Mouse (Mus musculus) stomach, postnatal 0 days (tissue): ENCODE data around the gene 4930503B20Rik. TPM values are rescaled to one million over a fixed set of nuclear protein-coding genes. Genes with fewer than 3 reads are reported as not detected.

Experiments used
- ATAC-seq: fragments of 200-750 bp; cut with Nextera tagmentation; 2 replicates; pipeline ENCODE4 v1.8.0; 2017; ENCODE audit not compliant: low FRiP score, low TSS enrichment
- DNase-seq: peaks from one replicate; pipeline ENCODE4 v3.0.0-alpha.2; 2016; ENCODE audit warnings: low spot score
- H3K27ac ChIP-seq: fragments of 300-500 bp; sonication (generic); replicated peaks from 2 replicates; pipeline ENCODE4 v1.5.1; 2014; ENCODE audit warnings: mild to moderate bottlenecking, control low read depth
- H3K27me3 ChIP-seq: fragments of 300-500 bp; sonication (generic); 2 replicates; pipeline ENCODE4 v1.6.1; 2014; ENCODE audit warnings: low read length; ENCODE audit not compliant: control insufficient read depth, insufficient read depth
- H3K36me3 ChIP-seq: fragments of 300-500 bp; sonication (generic); 2 replicates; pipeline ENCODE4 v1.6.1; 2014; ENCODE audit warnings: low read length, mixed read lengths; ENCODE audit not compliant: control insufficient read depth, insufficient read depth
- H3K4me1 ChIP-seq: fragments of 300-500 bp; sonication (generic); replicated peaks from 2 replicates; pipeline ENCODE4 v1.6.1; 2014; ENCODE audit warnings: antibody characterized with exemption; ENCODE audit not compliant: control insufficient read depth, insufficient read depth
- H3K4me2 ChIP-seq: fragments of 300-500 bp; sonication (generic); replicated peaks from 2 replicates; pipeline ENCODE4 v1.6.1; 2014; ENCODE audit warnings: low read depth, mild to moderate bottlenecking, control low read depth, moderate library complexity
- H3K4me3 ChIP-seq: fragments of 300-500 bp; sonication (generic); 2 replicates; pipeline ENCODE4 v1.5.1; 2014; ENCODE audit warnings: low read depth, low read length, control low read depth
- H3K9ac ChIP-seq: fragments of 300-500 bp; sonication (generic); 2 replicates; pipeline ENCODE4 v1.6.1; 2014; ENCODE audit warnings: mild to moderate bottlenecking, low read length, control low read depth, mixed read lengths
- H3K9me3 ChIP-seq: fragments of 300-500 bp; sonication (generic); 2 replicates; pipeline ENCODE4 v1.6.1; 2016; ENCODE audit warnings: low read length; ENCODE audit not compliant: control insufficient read depth
- CTCF ChIP-seq: IDR thresholded peaks from 2 replicates; pipeline ENCODE4 v1.5.1; 2016; ENCODE audit warnings: antibody characterized with exemption, low read depth, mild to moderate bottlenecking, moderate library complexity
- EP300 ChIP-seq: optimal IDR thresholded peaks from 2 replicates; pipeline ENCODE3; 2016; ENCODE audit warnings: antibody characterized with exemption
- WGBS: fragments of 180-500 bp; shearing (Covaris S2); extraction: QIAGEN DNeasy Blood & Tissue Kit; methylation state at CpG from one replicate; pipeline ENCODE4 v1.1.7; 2014; 5-methylcytosine and 5-hydroxymethylcytosine counted together
- polyA plus RNA-seq: library from polyadenylated mRNA; unstranded; fragments of >200 nt; fragmentation: Nextera tagmentation; extraction: Ambion mirVana; gene quantifications from 2 replicates; pipeline ENCODE4 v1.2.1, GENCODE M21; 2015

4930503B20Rik gene
- polyA plus RNA-seq, 1 experiment from 2014 or later, result not detected

DNA sequence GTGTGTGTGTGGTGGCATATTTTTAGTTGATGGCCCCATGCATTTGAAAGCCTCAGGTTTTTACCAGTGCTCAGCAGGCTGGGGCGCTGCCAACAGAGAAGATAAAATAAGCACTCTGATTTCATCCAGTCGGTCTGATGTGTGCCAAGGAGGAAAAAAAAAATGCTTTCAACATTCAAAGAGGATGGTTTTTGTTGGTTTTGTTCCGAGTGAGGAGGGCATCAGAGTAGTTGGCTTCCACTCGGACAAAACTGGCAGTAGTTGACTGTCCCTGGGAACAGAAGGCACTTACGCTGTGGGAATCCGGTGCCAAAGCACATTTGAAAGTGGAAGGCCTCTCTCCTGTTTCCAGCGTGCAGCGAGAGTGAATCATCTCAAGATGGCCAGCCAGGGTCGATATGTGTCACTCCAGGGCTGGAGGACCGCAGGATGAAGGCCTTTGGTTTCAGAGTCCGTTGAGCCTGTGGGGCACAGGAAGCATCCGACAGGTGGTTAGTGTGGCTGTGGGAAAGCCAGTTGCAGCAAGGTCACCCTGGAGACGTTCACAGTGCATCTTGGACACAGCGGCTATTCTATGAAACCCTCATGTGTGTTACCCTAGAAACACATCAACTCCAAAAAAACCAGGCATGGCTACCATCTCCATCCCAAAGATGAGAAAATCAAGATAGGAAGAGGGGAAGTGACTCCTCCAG is 30.4 kb downstream of the 4930503B20Rik start:
- no peak overlapping the region for H3K9ac ChIP-seq
- no peaks in the 10 kb centered on the region for H3K4me1 ChIP-seq
- no peak for ATAC-seq
- no peaks in the 10 kb centered on the region for H3K9me3 ChIP-seq
- no peak overlapping the region for H3K4me3 ChIP-seq
- no peak for DNase-seq
- no peaks in the 10 kb centered on the region for H3K36me3 ChIP-seq
- H3K27ac ChIP-seq, result no peak overlapping the region
- TF ChIP-seq CTCF (no peak), EP300 (no peak)
- no peaks in the 10 kb centered on the region for H3K27me3 ChIP-seq
- H3K4me2 ChIP-seq, result no peak overlapping the region
- 74% methylated on average over 14 of the region's 14 CpGs for WGBS

DNA sequence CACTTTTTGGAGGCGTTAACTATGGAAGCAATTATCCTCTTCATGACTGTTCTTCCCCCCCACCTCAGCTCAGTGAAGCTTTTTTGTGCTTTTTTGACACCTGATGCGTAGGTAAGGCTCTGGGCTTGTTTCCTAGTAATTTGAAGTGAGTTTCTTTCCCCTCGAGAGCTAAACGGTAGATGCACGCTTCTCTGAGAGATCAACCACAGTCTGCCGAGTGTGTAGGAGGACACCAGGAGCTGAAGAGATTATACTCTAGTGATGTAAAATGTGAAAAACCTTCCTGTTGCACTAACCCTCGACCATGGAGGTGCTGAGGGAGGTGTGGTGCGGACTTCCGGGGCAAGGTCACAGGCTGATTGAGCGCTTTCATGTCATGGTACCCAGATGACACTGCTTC is 31.0 kb downstream of the 4930503B20Rik start:
- H3K4me3 ChIP-seq, result no peak overlapping the region
- H3K27me3 ChIP-seq, result no peaks in the 10 kb centered on the region
- ATAC-seq (no peak), DNase-seq (no peak)
- TF ChIP-seq CTCF, result no peak
- TF ChIP-seq EP300, result no peak
- no peak overlapping the region for H3K27ac ChIP-seq
- WGBS, result 84% methylated on average over 10 of the region's 10 CpGs
- no peaks in the 10 kb centered on the region for H3K9me3 ChIP-seq
- H3K9ac ChIP-seq, result no peak overlapping the region
- H3K4me2 ChIP-seq, result no peak overlapping the region
- H3K4me1 ChIP-seq, result no peaks in the 10 kb centered on the region
- H3K36me3 ChIP-seq, result no peaks in the 10 kb centered on the region

DNA sequence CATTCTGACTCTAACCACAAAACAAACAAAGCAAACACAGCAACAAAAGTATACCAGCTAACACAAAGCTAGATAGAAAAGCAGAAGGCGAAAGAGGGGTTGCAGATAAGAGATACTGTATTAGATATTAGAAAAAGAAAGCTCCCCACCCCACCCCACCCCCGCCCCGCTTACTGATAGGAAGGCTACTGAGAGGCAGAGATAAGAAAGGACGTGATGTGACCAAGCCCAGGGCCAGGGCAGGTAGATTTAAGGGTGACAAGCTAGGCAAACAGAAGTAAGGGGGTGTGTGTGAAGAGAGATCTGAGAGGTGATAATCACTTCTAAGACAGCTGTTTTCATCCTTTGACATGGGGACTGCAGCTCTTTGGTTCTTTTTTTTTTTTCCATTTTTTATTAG is 32.8 kb downstream of the 4930503B20Rik start:
- no peaks in the 10 kb centered on the region for H3K4me1 ChIP-seq
- DNase-seq, result no peak
- H3K36me3 ChIP-seq, result no peaks in the 10 kb centered on the region
- no peak for TF ChIP-seq EP300
- no peak for TF ChIP-seq CTCF
- no peak for ATAC-seq
- no peak overlapping the region for H3K4me3 ChIP-seq
- H3K27ac ChIP-seq, result no peak overlapping the region
- no peak overlapping the region for H3K4me2 ChIP-seq
- no peaks in the 10 kb centered on the region for H3K27me3 ChIP-seq
- no peak overlapping the region for H3K9ac ChIP-seq
- 46% methylated on average over 4 of the region's 4 CpGs for WGBS
- H3K9me3 ChIP-seq, result no peaks in the 10 kb centered on the region

DNA sequence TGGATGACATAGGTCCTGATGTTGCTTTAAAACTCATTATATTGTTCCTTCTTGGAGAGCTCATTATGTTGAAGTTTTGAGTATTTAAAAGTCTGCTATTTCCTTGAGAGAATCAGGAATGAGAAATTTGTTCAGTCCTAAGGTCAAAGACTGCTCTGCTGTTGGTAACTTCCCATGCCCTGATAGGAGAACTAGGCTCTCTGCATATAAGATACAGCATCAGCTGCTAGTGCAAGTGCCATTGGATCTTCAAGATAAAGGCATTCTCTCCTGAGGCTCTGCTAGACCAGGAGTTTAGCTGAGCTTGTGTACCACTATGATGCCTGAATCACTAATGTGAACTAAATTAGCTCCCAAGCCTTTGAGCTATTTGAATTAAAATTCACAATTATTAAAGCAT is 33.2 kb downstream of the 4930503B20Rik start:
- Histone ChIP-seq H3K27ac (no peak overlapping the region), H3K4me3 (no peak overlapping the region), H3K4me1 (no peaks in the 10 kb centered on the region), H3K4me2 (no peak overlapping the region), H3K27me3 (no peaks in the 10 kb centered on the region), H3K9ac (no peak overlapping the region), H3K36me3 (no peaks in the 10 kb centered on the region), H3K9me3 (no peaks in the 10 kb centered on the region)
- TF ChIP-seq CTCF (no peak), EP300 (no peak)
- DNase-seq (no peak), ATAC-seq (no peak)

DNA sequence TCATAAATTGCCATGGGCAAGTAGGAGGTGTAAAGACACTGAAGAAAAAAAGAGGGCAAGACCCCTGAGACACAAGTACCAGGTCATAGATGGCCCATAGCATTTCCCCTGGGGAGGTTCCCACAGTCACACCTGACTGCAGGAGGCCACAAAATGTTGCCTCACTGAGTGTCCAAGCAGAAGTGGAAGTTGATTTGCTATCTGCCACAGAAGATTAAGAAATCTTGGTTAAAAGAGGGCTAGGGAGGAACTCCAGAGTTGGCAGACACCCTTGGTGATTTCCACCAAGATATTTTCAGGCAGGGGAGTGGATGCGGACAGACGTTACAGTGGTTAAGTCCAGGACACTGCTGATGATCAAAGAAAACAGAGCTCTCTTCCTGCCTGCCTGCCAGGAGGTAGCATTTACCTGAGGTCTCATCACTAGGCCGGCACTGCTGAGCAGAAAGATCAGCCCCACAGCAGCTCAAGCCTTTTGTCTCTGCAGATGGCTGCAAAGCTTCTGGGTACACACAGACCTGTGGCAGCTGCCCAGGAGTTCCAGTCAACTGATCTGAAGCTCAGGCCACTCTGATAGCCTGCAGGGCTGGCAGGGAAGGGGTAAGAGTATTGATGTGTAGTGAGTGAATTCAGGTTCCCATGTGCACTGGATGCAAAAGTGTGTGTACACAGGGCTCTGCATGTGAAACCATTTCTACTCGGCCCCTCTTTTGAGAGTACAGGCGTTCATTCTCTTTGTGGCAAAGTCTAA is 34.4 kb downstream of the 4930503B20Rik start:
- no peak for ATAC-seq

GRCm38 (mm10) chr3:146615496-146615895 is 35.6 kb downstream of the 4930503B20Rik start, which contains the start of gene Dnase2b:
Gene Dnase2b (minus strand): TSS chr3:146615596.
- H3K36me3 ChIP-seq, result no peaks in the 10 kb centered on the region
- no peak within 1 kb of the TSS for H3K4me3 ChIP-seq
- no peaks in the 10 kb centered on the region for H3K27me3 ChIP-seq
- no peaks in the 10 kb centered on the region for H3K9me3 ChIP-seq
- no peak for DNase-seq
- no peak within 1 kb of the TSS for H3K4me2 ChIP-seq
- 88% methylated on average over 4 of the region's 4 CpGs for WGBS
- no peaks in the 10 kb centered on the region for H3K4me1 ChIP-seq
- TF ChIP-seq CTCF (no peak), EP300 (no peak)
- H3K27ac ChIP-seq, result no peak within 1 kb of the TSS
- no peak within 1 kb of the TSS for H3K9ac ChIP-seq
- no peak for ATAC-seq

More for the DNA sequence above, 34.4 kb downstream of the 4930503B20Rik start:
- TF ChIP-seq EP300, result no peak
- H3K9me3 ChIP-seq, result no peaks in the 10 kb centered on the region
- DNase-seq, result no peak
- 78% methylated on average over 5 of the region's 5 CpGs for WGBS
- H3K4me1 ChIP-seq, result no peaks in the 10 kb centered on the region
- no peak overlapping the region for H3K9ac ChIP-seq
- no peak overlapping the region for H3K27ac ChIP-seq
- H3K4me3 ChIP-seq, result no peak overlapping the region
- no peaks in the 10 kb centered on the region for H3K36me3 ChIP-seq
- no peak overlapping the region for H3K4me2 ChIP-seq
- H3K27me3 ChIP-seq, result no peaks in the 10 kb centered on the region
